Mouse (Mus musculus): ENCODE data around the gene Mapk11. TPM values are rescaled to one million over a fixed set of nuclear protein-coding genes. Genes with fewer than 3 reads are reported as not detected.

The Mapk11 gene
- total RNA-seq, 4 experiments from 2014 or later, result 0.70 to 1.3 (median 0.97) TPM

GRCm38 (mm10) chr15:89174889-89175339 lies 25.5 kb upstream of the Mapk11 start:
- DNase-seq (ENCODE audit: low spot score in 2 of 2), result no peak

- no peak for DNase-seq (ENCODE audit: low spot score in 2 of 2)
These were observed 24.4 kb upstream of the Mapk11 start for GRCm38 (mm10) chr15:89173906-89174214.

GRCm38 (mm10) chr15:89173024-89173905 lies 23.8 kb upstream of the Mapk11 start:
- DNase-seq (ENCODE audit: low spot score in 2 of 2), result no peak

- DNase-seq (ENCODE audit: low spot score in 2 of 2), result no peak
These were observed 23.0 kb upstream of the Mapk11 start for GRCm38 (mm10) chr15:89172276-89172935.

- no peak for DNase-seq (ENCODE audit: low spot score in 2 of 2)
These were observed 22.2 kb upstream of the Mapk11 start for GRCm38 (mm10) chr15:89171526-89172051.

GRCm38 (mm10) chr15:89170102-89170501 lies 20.7 kb upstream of the Mapk11 start:
- DNase-seq (ENCODE audit: low spot score in 2 of 2), result no peak

GRCm38 (mm10) chr15:89169431-89169830 lies 20.0 kb upstream of the Mapk11 start:
- peak; percentile 68 to 76 for DNase-seq (ENCODE audit: low spot score in 2 of 2)

- DNase-seq (ENCODE audit: low spot score in 2 of 2), result no peak
These were observed 19.5 kb upstream of the Mapk11 start for GRCm38 (mm10) chr15:89168922-89169321.

- no peak for DNase-seq (ENCODE audit: low spot score in 2 of 2)
These were observed 16.1 kb upstream of the Mapk11 start for GRCm38 (mm10) chr15:89165478-89165877.

- DNase-seq (ENCODE audit: low spot score in 2 of 2), result no peak
These were observed 12.0 kb upstream of the Mapk11 start for GRCm38 (mm10) chr15:89161397-89161796.

GRCm38 (mm10) chr15:89158516-89158915 lies 9.1 kb upstream of the Mapk11 start:
- DNase-seq (ENCODE audit: low spot score in 2 of 2), result no peak

GRCm38 (mm10) chr15:89157954-89158353 lies 8.5 kb upstream of the Mapk11 start:
- peak in 1 of 2 experiments; percentile 68 for DNase-seq (ENCODE audit: low spot score in 2 of 2)

- DNase-seq (ENCODE audit: low spot score in 2 of 2), result no peak
These were observed 2.9 kb upstream of the Mapk11 start for GRCm38 (mm10) chr15:89152312-89152711.

- DNase-seq (ENCODE audit: low spot score in 2 of 2), result no peak
These were observed 588 bp upstream of the Mapk11 start for GRCm38 (mm10) chr15:89150041-89150390.

- no peak for DNase-seq (ENCODE audit: low spot score in 2 of 2)
These were observed 745 bp downstream of the Mapk11 start for GRCm38 (mm10) chr15:89148496-89149270.

GRCm38 (mm10) chr15:89147895-89148294 lies 1.5 kb downstream of the Mapk11 start:
- no peak for DNase-seq (ENCODE audit: low spot score in 2 of 2)

GRCm38 (mm10) chr15:89147456-89147855 lies 2.0 kb downstream of the Mapk11 start:
- DNase-seq (ENCODE audit: low spot score in 2 of 2), result no peak

GRCm38 (mm10) chr15:89147024-89147423 lies 2.4 kb downstream of the Mapk11 start:
- no peak for DNase-seq (ENCODE audit: low spot score in 2 of 2)

GRCm38 (mm10) chr15:89146537-89146936 lies 2.9 kb downstream of the Mapk11 start:
- DNase-seq (ENCODE audit: low spot score in 2 of 2), result no peak

GRCm38 (mm10) chr15:89145813-89146350 lies 3.5 kb downstream of the Mapk11 start:
- DNase-seq (ENCODE audit: low spot score in 2 of 2), result no peak

GRCm38 (mm10) chr15:89144965-89145364 lies 4.5 kb downstream of the Mapk11 start:
- DNase-seq (ENCODE audit: low spot score in 2 of 2), result no peak

Data from gastrocnemius, adult 8-10 months (tissue).